Mouse (Mus musculus): ENCODE results near the gene Rab13. TPM values are rescaled to one million over a fixed set of nuclear protein-coding genes. Genes with fewer than 3 reads are reported as not detected.

Rab13 gene
- polyA plus RNA-seq, 1 experiment from 2014 or later = 21.1 TPM

GRCm38 (mm10) chr3:90272170-90272569 is 58.7 kb downstream of the Rab13 start:
- Histone ChIP-seq H3K9me3 (replicated peaks; ENCODE audit: control insufficient read depth, low read length) (no peaks in the 10 kb centered on the region), H3K4me3 (ENCODE audit: low read length) (no peak overlapping the region), H3K27me3 (ENCODE audit: control insufficient read depth, insufficient read depth, low read length) (no peaks in the 10 kb centered on the region), H3K9ac (ENCODE audit: low read length) (no peak overlapping the region), H3K4me1 (ENCODE audit: control insufficient read depth, insufficient read depth, low read length) (peaks cover 3% of the 10 kb centered on the region), H3K27ac (ENCODE audit: low read length) (no peak overlapping the region), H3K4me2 (ENCODE audit: low read depth, low read length) (no peak overlapping the region), H3K36me3 (ENCODE audit: control insufficient read depth, insufficient read depth) (peaks cover 36% of the 10 kb centered on the region)
- 64% methylated on average over 9 of the region's 9 CpGs for WGBS
- no peak for ATAC-seq (replicated peaks; ENCODE audit: extremely low read depth, insufficient read depth, low FRiP score)

GRCm38 (mm10) chr3:90273855-90274254 is 60.4 kb downstream of the Rab13 start:
- 89% methylated on average over 22 of the region's 22 CpGs for WGBS
- ATAC-seq (replicated peaks; ENCODE audit: extremely low read depth, insufficient read depth, low FRiP score) = no peak

GRCm38 (mm10) chr3:90275286-90275685 is 61.8 kb downstream of the Rab13 start:
- Histone ChIP-seq H3K36me3 (ENCODE audit: control insufficient read depth, insufficient read depth) (peaks cover 58% of the 10 kb centered on the region), H3K27ac (ENCODE audit: low read length) (no peak overlapping the region), H3K4me1 (ENCODE audit: control insufficient read depth, insufficient read depth, low read length) (no peaks in the 10 kb centered on the region), H3K9me3 (replicated peaks; ENCODE audit: control insufficient read depth, low read length) (no peaks in the 10 kb centered on the region), H3K4me2 (ENCODE audit: low read depth, low read length) (no peak overlapping the region), H3K27me3 (ENCODE audit: control insufficient read depth, insufficient read depth, low read length) (no peaks in the 10 kb centered on the region), H3K4me3 (ENCODE audit: low read length) (no peak overlapping the region), H3K9ac (ENCODE audit: low read length) (no peak overlapping the region)
- WGBS = 90% methylated on average over 11 of the region's 11 CpGs
- ATAC-seq (replicated peaks; ENCODE audit: extremely low read depth, insufficient read depth, low FRiP score) = no peak

More at GRCm38 (mm10) chr3:90273855-90274254, 60.4 kb downstream of the Rab13 start:
- Histone ChIP-seq H3K27me3 (ENCODE audit: control insufficient read depth, insufficient read depth, low read length) (no peaks in the 10 kb centered on the region), H3K4me2 (ENCODE audit: low read depth, low read length) (no peak overlapping the region), H3K27ac (ENCODE audit: low read length) (no peak overlapping the region), H3K9ac (ENCODE audit: low read length) (no peak overlapping the region), H3K9me3 (replicated peaks; ENCODE audit: control insufficient read depth, low read length) (no peaks in the 10 kb centered on the region), H3K4me3 (ENCODE audit: low read length) (no peak overlapping the region), H3K36me3 (ENCODE audit: control insufficient read depth, insufficient read depth) (peaks cover 46% of the 10 kb centered on the region), H3K4me1 (ENCODE audit: control insufficient read depth, insufficient read depth, low read length) (no peaks in the 10 kb centered on the region)

Small RNAs within 50 kb of the gene (microRNA-seq; reads per million reads assigned to microRNA genes)
- gene Mir7012 = not detected

Other genes with a start within 250 kb of the Rab13 start
- 82.6 and 89.5 TPM in 2 replicates for gene Hax1, start 214.9 kb upstream of the Rab13 start, polyA plus RNA-seq (2015; fragmentation: Nextera tagmentation; extraction: Ambion mirVana)
- gene 4933434E20Rik, start 162.1 kb upstream of the Rab13 start, polyA plus RNA-seq (2015; fragmentation: Nextera tagmentation; extraction: Ambion mirVana) = 147 and 151 TPM in 2 replicates
- gene Ubap2l, start 161.1 kb upstream of the Rab13 start, polyA plus RNA-seq (2015; fragmentation: Nextera tagmentation; extraction: Ambion mirVana) = 111 and 146 TPM in 2 replicates
- gene Tpm3, start 141.0 kb upstream of the Rab13 start, polyA plus RNA-seq (2015; fragmentation: Nextera tagmentation; extraction: Ambion mirVana) = 267 and 298 TPM in 2 replicates
- 0.25 and 0.32 TPM in 2 replicates for gene Nup210l, start 109.6 kb upstream of the Rab13 start, polyA plus RNA-seq (2015; fragmentation: Nextera tagmentation; extraction: Ambion mirVana)
- 468 and 790 TPM in 2 replicates for gene Rps27, start within 50 bp of the Rab13 start, polyA plus RNA-seq (2015; fragmentation: Nextera tagmentation; extraction: Ambion mirVana)
- gene Jtb, start 17.9 kb downstream of the Rab13 start, polyA plus RNA-seq (2015; fragmentation: Nextera tagmentation; extraction: Ambion mirVana) = 84.2 and 89.6 TPM in 2 replicates
- gene Creb3l4, start 29.8 kb downstream of the Rab13 start, polyA plus RNA-seq (2015; fragmentation: Nextera tagmentation; extraction: Ambion mirVana) = 2.2 and 3.1 TPM in 2 replicates
- 61.5 and 86.3 TPM in 2 replicates for gene Slc39a1, start 34.5 kb downstream of the Rab13 start, polyA plus RNA-seq (2015; fragmentation: Nextera tagmentation; extraction: Ambion mirVana)
- gene Crtc2, start 40.5 kb downstream of the Rab13 start, polyA plus RNA-seq (2015; fragmentation: Nextera tagmentation; extraction: Ambion mirVana) = 12.2 and 13.9 TPM in 2 replicates
- 7.1 and 7.4 TPM in 2 replicates for gene Dennd4b, start 51.5 kb downstream of the Rab13 start, polyA plus RNA-seq (2015; fragmentation: Nextera tagmentation; extraction: Ambion mirVana)
- gene Gatad2b, start 79.5 kb downstream of the Rab13 start, polyA plus RNA-seq (2015; fragmentation: Nextera tagmentation; extraction: Ambion mirVana) = 8.4 and 8.7 TPM in 2 replicates
- gene Slc27a3, start 176.2 kb downstream of the Rab13 start, polyA plus RNA-seq (2015; fragmentation: Nextera tagmentation; extraction: Ambion mirVana) = 5.6 and 6.7 TPM in 2 replicates
- gene Ints3, start 219.9 kb downstream of the Rab13 start, polyA plus RNA-seq (2015; fragmentation: Nextera tagmentation; extraction: Ambion mirVana) = 18.4 and 19.8 TPM in 2 replicates

Data from heart, embryonic 16.5 days (tissue).